Mouse (Mus musculus): ENCODE measurements around the gene Krtap17-1. TPM values are rescaled to one million over a fixed set of nuclear protein-coding genes. Genes with fewer than 3 reads are reported as not detected.

The Krtap17-1 gene
- total RNA-seq, 2 experiments from 2014 or later: not detected

- ATAC-seq (ENCODE audit: poor library complexity, severe bottlenecking): no peak
Observed at GRCm38 (mm10) chr11:99978953-99979352, 14.8 kb downstream of the Krtap17-1 start, which contains the start of gene Krtap29-1. TSS of gene Krtap29-1 (minus strand) at chr11:99979053.

GRCm38 (mm10) chr11:99965961-99966360 is 27.8 kb downstream of the Krtap17-1 start:
- no peak for ATAC-seq (ENCODE audit: poor library complexity, severe bottlenecking)

- no peak for ATAC-seq (ENCODE audit: poor library complexity, severe bottlenecking)
Observed at GRCm38 (mm10) chr11:99964213-99964612, 29.6 kb downstream of the Krtap17-1 start.

DNA sequence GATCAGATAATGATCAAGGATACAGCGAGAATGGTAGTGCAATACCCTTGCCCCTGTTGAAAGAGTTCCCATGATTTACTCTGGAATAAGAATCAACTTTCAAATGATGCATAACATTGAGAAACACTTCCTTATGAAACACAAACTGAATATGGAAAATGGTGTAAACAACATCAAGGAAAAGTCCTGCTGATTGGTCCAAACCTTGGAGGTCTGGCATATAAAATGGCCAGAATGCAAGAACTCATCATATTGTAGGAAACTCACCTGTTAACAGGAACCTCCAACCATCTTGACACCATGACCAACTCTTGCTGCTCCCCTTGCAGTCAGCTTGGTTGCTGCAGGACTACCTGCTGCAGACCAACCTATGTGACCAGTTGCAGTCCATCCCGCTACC is 45.6 kb downstream of the Krtap17-1 start, which contains the start of gene Krtap9-5:
Gene Krtap9-5, plus strand, starts transcription at position 301 of the 400 bp plus-strand sequence.
- ATAC-seq (ENCODE audit: poor library complexity, severe bottlenecking): no peak

Other genes starting within 250 kb of the Krtap17-1 start
Only the 30 nearest of the 32 such genes appear.
- gene Krtap4-8, start 213.3 kb downstream of the Krtap17-1 start, total RNA-seq (2015): not detected in 2 replicates
- not detected in 2 replicates for gene Krtap4-8, start 213.3 kb downstream of the Krtap17-1 start, total RNA-seq (2017)
- not detected in 2 replicates for gene Krtap4-9, start 208.8 kb downstream of the Krtap17-1 start, total RNA-seq (2015)
- not detected in 2 replicates for gene Krtap4-9, start 208.8 kb downstream of the Krtap17-1 start, total RNA-seq (2017)
- not detected in 2 replicates for gene Gm11596, start 200.5 kb downstream of the Krtap17-1 start, total RNA-seq (2015)
- gene Gm11596, start 200.5 kb downstream of the Krtap17-1 start, total RNA-seq (2017): not detected in 2 replicates
- not detected in 2 replicates for gene Gm11569, start 195.1 kb downstream of the Krtap17-1 start, total RNA-seq (2015)
- gene Gm11569, start 195.1 kb downstream of the Krtap17-1 start, total RNA-seq (2017): not detected in 2 replicates
- gene Gm11554, start 189.5 kb downstream of the Krtap17-1 start, total RNA-seq (2015): not detected in 2 replicates
- not detected in 2 replicates for gene Gm11554, start 189.5 kb downstream of the Krtap17-1 start, total RNA-seq (2017)
- not detected in 2 replicates for gene Krtap4-13, start 184.1 kb downstream of the Krtap17-1 start, total RNA-seq (2015)
- gene Krtap4-13, start 184.1 kb downstream of the Krtap17-1 start, total RNA-seq (2017): not detected in 2 replicates
- gene Gm11564, start 178.3 kb downstream of the Krtap17-1 start, total RNA-seq (2015): not detected in 2 replicates
- gene Gm11564, start 178.3 kb downstream of the Krtap17-1 start, total RNA-seq (2017): not detected in 2 replicates
- not detected in 2 replicates for gene 2300003K06Rik, start 155.9 kb downstream of the Krtap17-1 start, total RNA-seq (2015)
- not detected in 2 replicates for gene 2300003K06Rik, start 155.9 kb downstream of the Krtap17-1 start, total RNA-seq (2017)
- gene Krtap4-16, start 142.4 kb downstream of the Krtap17-1 start, total RNA-seq (2015): not detected in 2 replicates
- gene Krtap4-16, start 142.4 kb downstream of the Krtap17-1 start, total RNA-seq (2017): not detected in 2 replicates
- gene Gm11568, start 136.1 kb downstream of the Krtap17-1 start, total RNA-seq (2015): not detected in 2 replicates
- gene Gm11568, start 136.1 kb downstream of the Krtap17-1 start, total RNA-seq (2017): not detected in 2 replicates
- not detected in 2 replicates for gene Gm11559, start 129.5 kb downstream of the Krtap17-1 start, total RNA-seq (2015)
- not detected in 2 replicates for gene Gm11559, start 129.5 kb downstream of the Krtap17-1 start, total RNA-seq (2017)
- not detected in 2 replicates for gene Krtap9-1, start 120.6 kb downstream of the Krtap17-1 start, total RNA-seq (2015)
- gene Krtap9-1, start 120.6 kb downstream of the Krtap17-1 start, total RNA-seq (2017): not detected in 2 replicates
- gene Gm11567, start 114.8 kb downstream of the Krtap17-1 start, total RNA-seq (2015): not detected in 2 replicates
- not detected in 2 replicates for gene Gm11567, start 114.8 kb downstream of the Krtap17-1 start, total RNA-seq (2017)
- not detected in 2 replicates for gene Krtap31-1, start 86.1 kb downstream of the Krtap17-1 start, total RNA-seq (2015)
- not detected in 2 replicates for gene Krtap31-1, start 86.1 kb downstream of the Krtap17-1 start, total RNA-seq (2017)
- gene Gm11565, start 79.2 kb downstream of the Krtap17-1 start, total RNA-seq (2015): not detected in 2 replicates
- gene Gm11565, start 79.2 kb downstream of the Krtap17-1 start, total RNA-seq (2017): not detected in 2 replicates
- not detected in 2 replicates for gene Krtap31-2, start 57.7 kb downstream of the Krtap17-1 start, total RNA-seq (2015)
- not detected in 2 replicates for gene Krtap31-2, start 57.7 kb downstream of the Krtap17-1 start, total RNA-seq (2017)
- gene Krtap9-5, start 45.5 kb downstream of the Krtap17-1 start, total RNA-seq (2015): not detected in 2 replicates
- gene Krtap9-5, start 45.5 kb downstream of the Krtap17-1 start, total RNA-seq (2017): not detected in 2 replicates
- not detected in 2 replicates for gene Krtap29-1, start 14.9 kb downstream of the Krtap17-1 start, total RNA-seq (2015)
- not detected in 2 replicates for gene Krtap29-1, start 14.9 kb downstream of the Krtap17-1 start, total RNA-seq (2017)
- gene Krtap16-1, start 7.4 kb downstream of the Krtap17-1 start, total RNA-seq (2015): not detected in 2 replicates
- gene Krtap16-1, start 7.4 kb downstream of the Krtap17-1 start, total RNA-seq (2017): not detected in 2 replicates
- gene Krt33a, start 22.2 kb upstream of the Krtap17-1 start, total RNA-seq (2015): not detected in 2 replicates
- gene Krt33a, start 22.2 kb upstream of the Krtap17-1 start, total RNA-seq (2017): not detected in 2 replicates
- gene Krt33b, start 35.9 kb upstream of the Krtap17-1 start, total RNA-seq (2015): not detected in 2 replicates
- gene Krt33b, start 35.9 kb upstream of the Krtap17-1 start, total RNA-seq (2017): not detected in 2 replicates
- gene Krt34, start 47.6 kb upstream of the Krtap17-1 start, total RNA-seq (2015): not detected in 2 replicates
- gene Krt34, start 47.6 kb upstream of the Krtap17-1 start, total RNA-seq (2017): not detected in 2 replicates
- not detected in 2 replicates for gene Krt31, start 56.6 kb upstream of the Krtap17-1 start, total RNA-seq (2015)
- not detected in 2 replicates for gene Krt31, start 56.6 kb upstream of the Krtap17-1 start, total RNA-seq (2017)
- gene Krt32, start 94.2 kb upstream of the Krtap17-1 start, total RNA-seq (2015): not detected in 2 replicates
- not detected in 2 replicates for gene Krt32, start 94.2 kb upstream of the Krtap17-1 start, total RNA-seq (2017)
- not detected in 2 replicates for gene Krt35, start 102.2 kb upstream of the Krtap17-1 start, total RNA-seq (2015)
- not detected in 2 replicates for gene Krt35, start 102.2 kb upstream of the Krtap17-1 start, total RNA-seq (2017)
- not detected in 2 replicates for gene Krt36, start 111.6 kb upstream of the Krtap17-1 start, total RNA-seq (2015)
- gene Krt36, start 111.6 kb upstream of the Krtap17-1 start, total RNA-seq (2017): not detected in 2 replicates
- not detected in 2 replicates for gene Krt13, start 127.6 kb upstream of the Krtap17-1 start, total RNA-seq (2015)
- not detected in 2 replicates for gene Krt13, start 127.6 kb upstream of the Krtap17-1 start, total RNA-seq (2017)
- not detected in 2 replicates for gene Krt15, start 141.9 kb upstream of the Krtap17-1 start, total RNA-seq (2015)
- not detected in 2 replicates for gene Krt15, start 141.9 kb upstream of the Krtap17-1 start, total RNA-seq (2017)
- not detected in 2 replicates for gene Krt19, start 154.7 kb upstream of the Krtap17-1 start, total RNA-seq (2015)
- not detected in 2 replicates for gene Krt19, start 154.7 kb upstream of the Krtap17-1 start, total RNA-seq (2017)
- not detected in 2 replicates for gene Krt9, start 199.3 kb upstream of the Krtap17-1 start, total RNA-seq (2015)
- gene Krt9, start 199.3 kb upstream of the Krtap17-1 start, total RNA-seq (2017): 0.04 TPM in 1 of 2 replicates, not detected in the other

Data from megakaryocyte, adult 5-6 weeks (primary cell).